Mouse (Mus musculus) intestine, embryonic 16.5 days (tissue): ENCODE results near the gene Gli2. TPM values are rescaled to one million over a fixed set of nuclear protein-coding genes. Genes with fewer than 3 reads are reported as not detected.
A peak's percentile ranks its signal among the peaks of the same experiment; 100 is the strongest.

Source experiments
- ATAC-seq: fragments of 200-750 bp; cut with Nextera tagmentation; 2 replicates; pipeline ENCODE4 v1.8.0; 2017; ENCODE audit warnings: moderate TSS enrichment, moderate library complexity
- H3K27ac ChIP-seq: fragments of 300-500 bp; sonication (generic); 2 replicates; pipeline ENCODE4 v1.5.1; 2014; ENCODE audit warnings: mild to moderate bottlenecking, low read length
- H3K27me3 ChIP-seq: fragments of 300-500 bp; sonication (generic); replicated peaks from 2 replicates; pipeline ENCODE4 v1.6.1; 2014; ENCODE audit warnings: low read length, control low read depth, mixed read lengths; ENCODE audit not compliant: control insufficient read depth, insufficient read depth
- H3K36me3 ChIP-seq: fragments of 300-500 bp; sonication (generic); 2 replicates; pipeline ENCODE4 v1.6.1; 2014; ENCODE audit warnings: low read length, control low read depth; ENCODE audit not compliant: control insufficient read depth, insufficient read depth
- H3K4me1 ChIP-seq: fragments of 300-500 bp; sonication (generic); 2 replicates; pipeline ENCODE4 v1.6.1; 2014; ENCODE audit warnings: low read length, control low read depth, mixed read lengths; ENCODE audit not compliant: control insufficient read depth, insufficient read depth
- H3K4me2 ChIP-seq: fragments of 300-500 bp; sonication (generic); 2 replicates; pipeline ENCODE4 v1.6.1; 2014; ENCODE audit warnings: low read depth, low read length, control low read depth
- H3K4me3 ChIP-seq: fragments of 300-500 bp; sonication (generic); 2 replicates; pipeline ENCODE4 v1.5.1; 2014; ENCODE audit warnings: mild to moderate bottlenecking, low read length
- H3K9ac ChIP-seq: fragments of 300-500 bp; sonication (generic); 2 replicates; pipeline ENCODE4 v1.6.1; 2014; ENCODE audit warnings: low read depth, low read length
- H3K9me3 ChIP-seq: fragments of 300-500 bp; sonication (generic); 2 replicates; pipeline ENCODE4 v1.6.1; 2016; ENCODE audit warnings: low read length, control low read depth; ENCODE audit not compliant: control insufficient read depth
- WGBS: fragments of 180-500 bp; shearing (Covaris S2); extraction: QIAGEN DNeasy Blood & Tissue Kit; methylation state at CpG from one replicate; pipeline ENCODE4 v1.1.7; 2014; 5-methylcytosine and 5-hydroxymethylcytosine counted together
- polyA plus RNA-seq: library from polyadenylated mRNA; unstranded; fragments of >200 nt; fragmentation: Nextera tagmentation; extraction: Ambion mirVana; gene quantifications from 2 replicates; pipeline ENCODE4 v1.2.1, GENCODE M21; 2015

The Gli2 gene
- polyA plus RNA-seq, 1 experiment from 2014 or later = 5.4 TPM

- Histone ChIP-seq H3K4me1 (no peaks in the 10 kb centered on the region), H3K4me3 (no peak overlapping the region), H3K4me2 (no peak overlapping the region), H3K27me3 (no peaks in the 10 kb centered on the region), H3K9me3 (no peaks in the 10 kb centered on the region), H3K9ac (no peak overlapping the region), H3K27ac (no peak overlapping the region), H3K36me3 (no peaks in the 10 kb centered on the region)
- WGBS = 81% methylated on average over 4 of the region's 4 CpGs
- ATAC-seq = no peak
These were observed 22.9 kb upstream of the Gli2 start for GRCm38 (mm10) chr1:119076333-119076732.

- ATAC-seq = no peak
- Histone ChIP-seq H3K4me3 (no peak overlapping the region), H3K27ac (no peak overlapping the region), H3K9ac (no peak overlapping the region), H3K36me3 (no peaks in the 10 kb centered on the region), H3K4me2 (no peak overlapping the region), H3K9me3 (no peaks in the 10 kb centered on the region), H3K27me3 (no peaks in the 10 kb centered on the region), H3K4me1 (no peaks in the 10 kb centered on the region)
- 38% methylated on average over 3 of the region's 3 CpGs for WGBS
These were observed 22.5 kb upstream of the Gli2 start for GRCm38 (mm10) chr1:119075916-119076315.

- no peak for ATAC-seq
These were observed 22.1 kb upstream of the Gli2 start for GRCm38 (mm10) chr1:119075500-119075899.

DNA sequence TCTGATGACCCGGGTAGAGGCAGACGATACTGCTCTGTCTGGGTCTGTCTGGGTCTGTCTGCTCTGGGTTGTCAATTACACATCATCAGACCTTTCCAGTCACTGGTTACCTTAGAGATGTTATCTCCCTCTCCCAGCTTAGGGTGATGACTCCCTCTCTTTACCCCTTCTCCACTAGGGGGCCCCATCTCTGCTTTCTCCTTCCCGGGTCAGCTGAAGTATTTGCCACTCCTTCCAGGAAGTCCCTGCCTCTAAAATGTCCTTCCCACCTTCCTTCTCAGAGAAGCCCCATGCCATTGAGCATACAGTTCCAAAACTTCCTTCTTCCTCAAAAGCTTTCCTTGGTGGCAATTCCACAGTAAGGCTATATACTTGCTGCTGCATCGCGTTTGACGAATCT, 21.5 kb upstream of the Gli2 start:
- 50% methylated on average over 6 of the region's 6 CpGs for WGBS
- no peak overlapping the region for H3K9ac ChIP-seq

More at GRCm38 (mm10) chr1:119075500-119075899, 22.1 kb upstream of the Gli2 start:
- H3K9me3 ChIP-seq = no peaks in the 10 kb centered on the region
- 31% methylated on average over 7 of the region's 7 CpGs for WGBS
- H3K36me3 ChIP-seq = no peaks in the 10 kb centered on the region
- H3K27ac ChIP-seq = no peak overlapping the region
- no peaks in the 10 kb centered on the region for H3K27me3 ChIP-seq
- no peaks in the 10 kb centered on the region for H3K4me1 ChIP-seq
- no peak overlapping the region for H3K4me2 ChIP-seq
- no peak overlapping the region for H3K9ac ChIP-seq
- H3K4me3 ChIP-seq = no peak overlapping the region

DNA sequence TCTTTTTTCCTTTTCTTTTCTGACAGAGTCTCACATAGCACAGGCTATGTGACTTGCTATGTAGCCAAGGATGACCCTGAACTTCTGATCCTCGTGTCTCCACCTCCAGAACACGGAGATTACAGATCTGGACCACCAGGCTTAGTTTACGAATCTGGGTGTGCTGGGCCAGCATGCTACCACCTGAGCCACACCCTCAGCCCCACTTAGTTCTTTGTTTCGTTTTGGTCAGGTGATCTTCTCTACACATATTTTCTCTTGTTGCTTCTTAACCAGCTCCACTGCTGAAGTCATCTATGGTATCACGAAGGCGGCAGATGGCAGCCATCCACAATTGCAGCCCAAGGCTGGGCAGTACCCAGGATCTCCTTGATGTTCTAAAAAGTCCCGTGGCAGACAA, 20.5 kb upstream of the Gli2 start:
- H3K9ac ChIP-seq = no peak overlapping the region
- no peak overlapping the region for H3K27ac ChIP-seq
- no peak overlapping the region for H3K4me2 ChIP-seq
- H3K36me3 ChIP-seq = no peaks in the 10 kb centered on the region
- no peaks in the 10 kb centered on the region for H3K9me3 ChIP-seq
- no peak overlapping the region for H3K4me3 ChIP-seq
- 84% methylated on average over 7 of the region's 7 CpGs for WGBS
- no peak for ATAC-seq
- no peaks in the 10 kb centered on the region for H3K4me1 ChIP-seq
- no peaks in the 10 kb centered on the region for H3K27me3 ChIP-seq

More for the DNA sequence above, 21.5 kb upstream of the Gli2 start:
- Histone ChIP-seq H3K9me3 (no peaks in the 10 kb centered on the region), H3K4me3 (no peak overlapping the region), H3K36me3 (no peaks in the 10 kb centered on the region), H3K4me1 (no peaks in the 10 kb centered on the region), H3K27me3 (no peaks in the 10 kb centered on the region), H3K4me2 (no peak overlapping the region), H3K27ac (no peak overlapping the region)
- no peak for ATAC-seq

DNA sequence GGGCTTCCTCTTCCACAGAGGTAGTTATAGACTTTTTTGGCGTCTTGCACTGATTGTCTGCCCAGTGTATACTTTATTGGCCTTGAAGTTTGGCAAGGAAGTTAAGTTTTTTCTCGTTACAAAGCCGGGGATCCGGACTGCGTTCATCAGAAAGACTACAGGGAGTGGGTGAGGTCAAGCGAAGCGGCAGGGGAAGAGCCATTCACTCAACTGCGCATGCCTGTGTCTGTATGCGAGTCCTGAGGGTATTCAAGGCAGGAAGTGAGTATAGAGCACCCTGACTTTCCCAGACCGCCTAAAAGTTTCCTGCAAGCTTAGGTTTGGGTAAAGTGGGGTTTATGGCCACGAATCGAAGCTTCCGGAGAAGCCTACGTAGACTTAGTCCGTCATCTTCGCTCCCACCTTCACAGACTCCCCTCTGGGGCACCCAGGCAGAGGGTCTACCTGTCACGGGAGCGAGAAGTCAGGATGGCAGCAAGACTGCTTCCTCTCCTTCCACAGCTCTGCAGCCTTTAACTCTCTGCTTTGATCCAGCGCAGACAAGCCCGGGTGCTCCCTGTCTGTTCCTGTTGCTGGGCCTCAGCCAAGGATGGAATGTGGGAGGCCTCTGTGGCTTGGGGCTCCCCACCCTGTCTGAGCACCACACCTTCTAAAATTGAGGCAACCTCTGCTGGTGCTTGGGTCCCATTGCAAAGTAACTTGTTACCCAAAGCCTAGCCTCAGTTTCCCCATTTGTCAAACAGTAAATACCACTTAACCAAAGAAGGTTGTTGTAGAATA, 11.7 kb upstream of the Gli2 start:
- Histone ChIP-seq H3K9ac (no peak overlapping the region), H3K4me1 (peaks cover 6% of the 10 kb centered on the region; the same call in 1 of the 2 replicates), H3K27ac (no peak overlapping the region), H3K4me2 (no peak overlapping the region), H3K9me3 (no peaks in the 10 kb centered on the region), H3K27me3 (no peaks in the 10 kb centered on the region), H3K4me3 (no peak overlapping the region), H3K36me3 (no peaks in the 10 kb centered on the region)
- 63% methylated on average over 20 of the region's 20 CpGs for WGBS
- no peak for ATAC-seq

GRCm38 (mm10) chr1:119056491-119056890, 3.1 kb upstream of the Gli2 start:
- Histone ChIP-seq H3K27ac (no peak overlapping the region), H3K9ac (no peak overlapping the region), H3K4me2 (no peak overlapping the region), H3K36me3 (no peaks in the 10 kb centered on the region), H3K27me3 (peaks cover 2% of the 10 kb centered on the region; the same call in 1 of the 2 replicates), H3K4me1 (peaks cover 15% of the 10 kb centered on the region), H3K4me3 (no peak overlapping the region), H3K9me3 (no peaks in the 10 kb centered on the region)
- ATAC-seq = no peak
- WGBS = 38% methylated on average over 8 of the region's 8 CpGs

DNA sequence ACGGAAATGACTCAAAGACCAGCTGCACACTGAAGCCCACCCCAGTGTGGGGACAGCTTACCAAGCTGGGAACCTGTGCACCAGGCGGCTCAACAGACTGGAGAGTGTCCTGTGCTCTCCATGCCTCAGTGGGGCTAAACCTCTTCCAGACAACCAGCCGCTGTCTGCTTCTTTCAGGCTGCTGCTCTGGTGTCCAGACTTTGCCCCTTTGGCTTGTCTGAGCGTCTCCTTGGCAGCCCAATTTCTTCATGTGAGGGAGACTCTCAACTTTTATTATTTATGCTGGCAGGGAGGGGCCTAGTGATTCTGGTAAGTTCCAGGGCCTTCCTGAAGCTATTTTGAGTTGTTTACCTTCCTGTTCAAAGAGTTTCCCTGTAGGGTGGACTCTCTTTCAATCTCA, 2.4 kb upstream of the Gli2 start:
- no peak overlapping the region for H3K4me3 ChIP-seq
- H3K9me3 ChIP-seq = no peaks in the 10 kb centered on the region
- peaks cover 16% of the 10 kb centered on the region for H3K4me1 ChIP-seq
- ATAC-seq = no peak
- H3K27ac ChIP-seq = no peak overlapping the region
- H3K27me3 ChIP-seq = peaks cover 2% of the 10 kb centered on the region; the same call in 1 of the 2 replicates
- 82% methylated on average over 4 of the region's 4 CpGs for WGBS
- no peak overlapping the region for H3K9ac ChIP-seq
- H3K4me2 ChIP-seq = no peak overlapping the region
- no peaks in the 10 kb centered on the region for H3K36me3 ChIP-seq

DNA sequence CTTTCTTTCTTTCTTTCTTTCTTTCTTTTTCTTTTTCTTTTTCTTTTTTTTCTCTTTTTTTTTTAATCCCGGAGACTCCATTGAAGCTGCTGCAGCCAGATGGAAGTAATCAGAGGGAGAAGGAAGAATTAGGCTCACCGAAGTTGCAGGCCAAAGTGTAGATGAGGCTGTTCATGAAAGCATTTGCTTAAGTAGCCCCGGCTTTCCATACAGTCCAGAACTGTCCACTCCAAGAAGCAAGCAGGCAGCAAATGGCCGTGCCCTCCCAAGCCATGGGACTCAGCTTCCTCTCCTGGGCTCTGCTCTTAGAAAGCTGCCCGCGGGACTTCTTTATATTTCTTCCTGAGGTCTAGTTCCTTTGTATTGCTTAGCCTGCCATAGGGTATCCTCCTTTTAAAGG, 1.0 kb upstream of the Gli2 start:
- Histone ChIP-seq H3K9ac (no peak overlapping the region), H3K9me3 (no peaks in the 10 kb centered on the region), H3K4me3 (peak overlapping the region; percentile 63), H3K4me2 (peak overlapping the region; percentile 96), H3K27ac (no peak overlapping the region), H3K27me3 (peaks cover 10% of the 10 kb centered on the region), H3K4me1 (peaks cover 28% of the 10 kb centered on the region), H3K36me3 (no peaks in the 10 kb centered on the region)
- ATAC-seq = no peak
- 23% methylated on average over 6 of the region's 6 CpGs for WGBS
